Mouse (Mus musculus): ENCODE data around the gene Ube2e1. TPM values are rescaled to one million over a fixed set of nuclear protein-coding genes. Genes with fewer than 3 reads are reported as not detected.
"Not testable (repeated sequence)": the region's sequence is repeated elsewhere in the genome, so short reads cannot be mapped to it uniquely, and the experiment has no call there.

The Ube2e1 gene
- polyA plus RNA-seq, 3 experiments from 2014 or later, result 36.4 to 53.2 (median 52.3) TPM

- no peak for ATAC-seq
Measured at GRCm38 (mm10) chr14:18241786-18242185, 89.9 kb downstream of the Ube2e1 start.

GRCm38 (mm10) chr14:18240132-18240531 is 91.5 kb downstream of the Ube2e1 start:
- ATAC-seq, result no peak

- ATAC-seq, result peak; percentile 77
Measured at GRCm38 (mm10) chr14:18238750-18239731, 92.6 kb downstream of the Ube2e1 start, which contains the start of gene Nr1d2. Nr1d2 (minus strand) TSS chr14:18239127.

GRCm38 (mm10) chr14:18238131-18238749 is 93.4 kb downstream of the Ube2e1 start:
- peak; percentile 80 for ATAC-seq

- ATAC-seq, result no peak
Measured at GRCm38 (mm10) chr14:18237381-18237780, 94.3 kb downstream of the Ube2e1 start.

- ATAC-seq, result not testable (repeated sequence)
Measured at GRCm38 (mm10) chr14:18236496-18237235, 95.0 kb downstream of the Ube2e1 start.

GRCm38 (mm10) chr14:18233981-18234960 is 97.4 kb downstream of the Ube2e1 start:
- no peak for ATAC-seq

GRCm38 (mm10) chr14:18233076-18233475 is 98.6 kb downstream of the Ube2e1 start:
- no peak for ATAC-seq

Other genes with a start within 250 kb of the Ube2e1 start
- gene Nr1d2, start 92.7 kb downstream of the Ube2e1 start, polyA plus RNA-seq (2017; shearing (Covaris generic)), result 10 to 100 TPM in 2 of 3 experiments, 1 to 10 TPM in 1; 8.5 to 15.0 (median 13.0) TPM
- gene Nkiras1, start 60.7 kb downstream of the Ube2e1 start, polyA plus RNA-seq (2017; shearing (Covaris generic)), result 10 to 100 TPM; 23.8 to 32.7 (median 27.0) TPM
- gene Rpl15, start 60.5 kb downstream of the Ube2e1 start, polyA plus RNA-seq (2017; shearing (Covaris generic)), result 1,000 to 10,000 TPM in 2 of 3 experiments, 100 to 1,000 TPM in 1; 763 to 1,029 (median 1,027) TPM